Mouse (Mus musculus): ENCODE measurements around the gene Akap7. TPM values are rescaled to one million over a fixed set of nuclear protein-coding genes. Genes with fewer than 3 reads are reported as not detected.

Akap7 gene
- polyA plus RNA-seq, 1 experiment = not detected

GRCm38 (mm10) chr10:25280141-25280540, 27.5 kb downstream of the Akap7 start:
- no peak for TF ChIP-seq GATA1 (IDR thresholded peaks at IDR 0.05; ENCODE audit: low read length)

GRCm38 (mm10) chr10:25279406-25279805, 28.3 kb downstream of the Akap7 start:
- TF ChIP-seq GATA1 (IDR thresholded peaks at IDR 0.05; ENCODE audit: low read length) = no peak

- TF ChIP-seq GATA1 (IDR thresholded peaks at IDR 0.05; ENCODE audit: low read length) = no peak
These were observed 32.2 kb downstream of the Akap7 start for GRCm38 (mm10) chr10:25275492-25275891.

- TF ChIP-seq GATA1 (IDR thresholded peaks at IDR 0.05; ENCODE audit: low read length) = no peak
These were observed 32.9 kb downstream of the Akap7 start for GRCm38 (mm10) chr10:25274621-25275330.

- TF ChIP-seq GATA1 (IDR thresholded peaks at IDR 0.05; ENCODE audit: low read length) = no peak
These were observed 33.9 kb downstream of the Akap7 start for GRCm38 (mm10) chr10:25273731-25274130.

- no peak for TF ChIP-seq GATA1 (IDR thresholded peaks at IDR 0.05; ENCODE audit: low read length)
These were observed 35.9 kb downstream of the Akap7 start for GRCm38 (mm10) chr10:25271756-25272155.

GRCm38 (mm10) chr10:25271207-25271606, 36.5 kb downstream of the Akap7 start:
- no peak for TF ChIP-seq GATA1 (IDR thresholded peaks at IDR 0.05; ENCODE audit: low read length)

GRCm38 (mm10) chr10:25268476-25269351, 39.0 kb downstream of the Akap7 start:
- TF ChIP-seq GATA1 (IDR thresholded peaks at IDR 0.05; ENCODE audit: low read length) = no peak

- no peak for TF ChIP-seq GATA1 (IDR thresholded peaks at IDR 0.05; ENCODE audit: low read length)
These were observed 46.5 kb downstream of the Akap7 start for GRCm38 (mm10) chr10:25261176-25261575.

- TF ChIP-seq GATA1 (IDR thresholded peaks at IDR 0.05; ENCODE audit: low read length) = no peak
These were observed 46.9 kb downstream of the Akap7 start for GRCm38 (mm10) chr10:25260724-25261123.

GRCm38 (mm10) chr10:25258171-25258570, 49.5 kb downstream of the Akap7 start:
- no peak for TF ChIP-seq GATA1 (IDR thresholded peaks at IDR 0.05; ENCODE audit: low read length)

- TF ChIP-seq GATA1 (IDR thresholded peaks at IDR 0.05; ENCODE audit: low read length) = no peak
These were observed 50.2 kb downstream of the Akap7 start for GRCm38 (mm10) chr10:25257466-25257865.

- no peak for TF ChIP-seq GATA1 (IDR thresholded peaks at IDR 0.05; ENCODE audit: low read length)
These were observed 54.2 kb downstream of the Akap7 start for GRCm38 (mm10) chr10:25253474-25253873.

- no peak for TF ChIP-seq GATA1 (IDR thresholded peaks at IDR 0.05; ENCODE audit: low read length)
These were observed 54.7 kb downstream of the Akap7 start for GRCm38 (mm10) chr10:25253006-25253405.

GRCm38 (mm10) chr10:25250108-25250507, 57.6 kb downstream of the Akap7 start:
- TF ChIP-seq GATA1 (IDR thresholded peaks at IDR 0.05; ENCODE audit: low read length) = no peak

GRCm38 (mm10) chr10:25246173-25246572, 61.5 kb downstream of the Akap7 start:
- TF ChIP-seq GATA1 (IDR thresholded peaks at IDR 0.05; ENCODE audit: low read length) = no peak

GRCm38 (mm10) chr10:25239156-25239555, 68.5 kb downstream of the Akap7 start:
- no peak for TF ChIP-seq GATA1 (IDR thresholded peaks at IDR 0.05; ENCODE audit: low read length)

Data from G1E-ER4 (cell line).